Mouse (Mus musculus): Measurements from ENCODE around the gene 4833439L19Rik.
A peak's percentile ranks its signal among the peaks of the same experiment; 100 is the strongest.

Gene 4833439L19Rik

GRCm38 (mm10) chr13:54582126-54582525 is 16.9 kb upstream of the 4833439L19Rik start:
- no peak for DNase-seq (ENCODE audit: low spot score)

GRCm38 (mm10) chr13:54581385-54581784 is 16.1 kb upstream of the 4833439L19Rik start:
- DNase-seq (ENCODE audit: low spot score), result no peak

- DNase-seq (ENCODE audit: low spot score), result no peak
Observed at GRCm38 (mm10) chr13:54577652-54578507, 12.6 kb upstream of the 4833439L19Rik start.

- DNase-seq (ENCODE audit: low spot score), result no peak
Observed at GRCm38 (mm10) chr13:54575489-54575888, 10.3 kb upstream of the 4833439L19Rik start.

- peak; percentile 64 for DNase-seq (ENCODE audit: low spot score)
Observed at GRCm38 (mm10) chr13:54574854-54575481, 9.7 kb upstream of the 4833439L19Rik start, which contains the start of gene Arl10. TSS of gene Arl10 (plus strand) at chr13:54575015.

GRCm38 (mm10) chr13:54572621-54573020 is 7.4 kb upstream of the 4833439L19Rik start:
- no peak for DNase-seq (ENCODE audit: low spot score)

- no peak for DNase-seq (ENCODE audit: low spot score)
Observed at GRCm38 (mm10) chr13:54571637-54572036, 6.4 kb upstream of the 4833439L19Rik start.

- DNase-seq (ENCODE audit: low spot score), result no peak
Observed at GRCm38 (mm10) chr13:54570736-54571135, 5.5 kb upstream of the 4833439L19Rik start.

- DNase-seq (ENCODE audit: low spot score), result no peak
Observed at GRCm38 (mm10) chr13:54569282-54569681, 4.0 kb upstream of the 4833439L19Rik start.

- no peak for DNase-seq (ENCODE audit: low spot score)
Observed at GRCm38 (mm10) chr13:54568380-54568779, 3.1 kb upstream of the 4833439L19Rik start.

- DNase-seq (ENCODE audit: low spot score), result peak; percentile 36
Observed at GRCm38 (mm10) chr13:54565594-54566345, 535 bp upstream of the 4833439L19Rik start.

GRCm38 (mm10) chr13:54564232-54565200 is 719 bp downstream of the 4833439L19Rik start:
- DNase-seq (ENCODE audit: low spot score), result no peak

- DNase-seq (ENCODE audit: low spot score), result no peak
Observed at GRCm38 (mm10) chr13:54562562-54562961, 2.7 kb downstream of the 4833439L19Rik start.

- DNase-seq (ENCODE audit: low spot score), result no peak
Observed at GRCm38 (mm10) chr13:54560608-54561007, 4.6 kb downstream of the 4833439L19Rik start.

GRCm38 (mm10) chr13:54559656-54560055 is 5.6 kb downstream of the 4833439L19Rik start:
- no peak for DNase-seq (ENCODE audit: low spot score)

GRCm38 (mm10) chr13:54557652-54558051 is 7.6 kb downstream of the 4833439L19Rik start:
- DNase-seq (ENCODE audit: low spot score), result no peak

- no peak for DNase-seq (ENCODE audit: low spot score)
Observed at GRCm38 (mm10) chr13:54556796-54557195, 8.4 kb downstream of the 4833439L19Rik start.

GRCm38 (mm10) chr13:54556176-54556575 is 9.1 kb downstream of the 4833439L19Rik start:
- DNase-seq (ENCODE audit: low spot score), result no peak

GRCm38 (mm10) chr13:54548036-54548435 is 17.2 kb downstream of the 4833439L19Rik start:
- no peak for DNase-seq (ENCODE audit: low spot score)

- no peak for DNase-seq (ENCODE audit: low spot score)
Observed at GRCm38 (mm10) chr13:54532134-54532533, 33.1 kb downstream of the 4833439L19Rik start.

GRCm38 (mm10) chr13:54527140-54527539 is 38.1 kb downstream of the 4833439L19Rik start:
- no peak for DNase-seq (ENCODE audit: low spot score)

All from ovary, postnatal 14 days (tissue).